Mouse (Mus musculus): ENCODE data around the gene Zcchc8.

GRCm38 (mm10) chr5:123714622-123715021 lies 6.3 kb downstream of the Zcchc8 start:
- TF ChIP-seq ELF1 (IDR thresholded peaks at IDR 0.05; ENCODE audit: low read depth, low read length) (no peak), CTCF (IDR thresholded peaks at IDR 0.05 in 2 of 3, conservative IDR thresholded peaks at IDR 0.05 in 1 of 3; ENCODE audit: control insufficient read depth in 1 of 3, insufficient read depth in 1 of 3, low read depth in 2 of 3, low read length in 3 of 3, poor library complexity in 1 of 3, severe bottlenecking in 1 of 3) (no peak), RCOR1 (IDR thresholded peaks at IDR 0.05; ENCODE audit: low read depth, low read length) (no peak)

All from MEL (cell line).